Mouse (Mus musculus) layer of hippocampus, adult 2 months (tissue): ENCODE measurements around the gene Rbl1. TPM values are rescaled to one million over a fixed set of nuclear protein-coding genes. Genes with fewer than 3 reads are reported as not detected.

Source experiments
- DNase-seq, 2 experiments: peaks; one replicate each; pipeline ENCODE4 v3.0.0; 2022; ENCODE audit warnings: low spot score in 2 of 2
- H3K27ac ChIP-seq: fragments of 200-600 bp; 2 replicates; pipeline ENCODE4 v1.8.1; 2022
- H3K4me3 ChIP-seq: fragments of 200-600 bp; 2 replicates; pipeline ENCODE4 v1.8.1; 2022; ENCODE audit warnings: mild to moderate bottlenecking
- CTCF ChIP-seq: fragments of 200-600 bp; conservative IDR thresholded peaks from 2 replicates; pipeline ENCODE4 v1.8.1; 2022; ENCODE audit warnings: antibody characterized with exemption, mild to moderate bottlenecking, moderate library complexity
- total RNA-seq, 2 experiments: library from RNA; stranded (reverse); gene quantifications; 2 replicates each; pipeline ENCODE4 v1.2.3; 2021

Rbl1 gene
- total RNA-seq, 2 experiments from 2014 or later = 1.5 to 1.7 TPM

DNA sequence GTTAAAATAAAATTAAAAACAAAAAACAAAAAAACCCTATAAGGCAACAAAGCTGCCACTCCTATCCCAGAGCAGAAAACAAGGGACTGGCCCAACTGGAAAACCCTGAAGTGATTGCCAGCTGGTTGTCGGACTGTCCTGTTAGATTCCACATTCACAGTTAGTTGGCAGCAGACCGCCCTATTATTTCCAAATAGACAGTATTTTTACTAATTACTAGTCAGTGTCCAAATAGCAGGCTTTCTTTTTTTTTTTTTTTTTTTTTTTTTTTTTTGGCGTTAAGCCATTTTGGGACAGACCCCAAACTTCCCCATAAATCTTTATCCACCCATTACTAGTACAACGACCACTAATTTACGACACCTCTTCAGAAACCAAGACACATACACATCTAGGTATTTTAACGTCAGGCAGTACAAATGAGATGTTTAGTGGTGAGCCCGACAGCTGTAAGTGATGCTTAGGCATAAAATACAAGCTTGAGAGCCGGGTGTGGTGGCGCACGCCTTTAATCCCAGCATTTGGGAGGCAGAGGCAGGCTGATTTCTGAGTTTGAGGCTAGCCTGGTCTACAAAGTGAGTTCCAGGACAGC lies 68.7 kb downstream of the Rbl1 start:
- TF ChIP-seq CTCF = no peak
- Histone ChIP-seq H3K27ac (peak overlapping the region; percentile 86), H3K4me3 (peak overlapping the region; percentile 93)
- DNase-seq = no peak

DNA sequence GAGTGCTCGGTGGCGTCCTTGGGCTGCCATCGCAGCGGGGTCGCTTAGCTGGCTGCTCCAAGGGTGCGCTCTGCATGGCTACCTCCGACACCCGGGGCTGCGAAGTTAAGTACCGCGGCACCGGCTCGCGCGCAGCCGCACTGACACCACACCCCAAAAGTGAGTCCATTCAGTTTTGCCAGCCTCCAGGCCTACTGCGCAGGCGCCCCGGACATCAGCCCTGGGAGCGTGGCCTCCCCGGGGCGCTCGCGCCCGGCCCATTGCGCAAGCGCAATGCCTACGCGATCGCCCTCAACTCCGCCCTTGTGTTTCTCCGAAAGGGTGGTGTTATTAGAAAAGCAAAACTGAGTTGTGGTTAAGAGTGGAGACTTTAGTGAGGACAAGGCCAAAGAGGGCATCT lies 69.3 kb downstream of the Rbl1 start, which contains the start of gene Samhd1:
TSS of gene Samhd1 (minus strand) at position 252 of the 400 bp plus-strand sequence.
- peak; percentile 89 to 90 for DNase-seq
- Histone ChIP-seq H3K27ac (peak within 1 kb of the TSS; percentile 86), H3K4me3 (peak within 1 kb of the TSS; percentile 93)
- TF ChIP-seq CTCF = peak; percentile 28; the same call in 1 of the 2 replicates

DNA sequence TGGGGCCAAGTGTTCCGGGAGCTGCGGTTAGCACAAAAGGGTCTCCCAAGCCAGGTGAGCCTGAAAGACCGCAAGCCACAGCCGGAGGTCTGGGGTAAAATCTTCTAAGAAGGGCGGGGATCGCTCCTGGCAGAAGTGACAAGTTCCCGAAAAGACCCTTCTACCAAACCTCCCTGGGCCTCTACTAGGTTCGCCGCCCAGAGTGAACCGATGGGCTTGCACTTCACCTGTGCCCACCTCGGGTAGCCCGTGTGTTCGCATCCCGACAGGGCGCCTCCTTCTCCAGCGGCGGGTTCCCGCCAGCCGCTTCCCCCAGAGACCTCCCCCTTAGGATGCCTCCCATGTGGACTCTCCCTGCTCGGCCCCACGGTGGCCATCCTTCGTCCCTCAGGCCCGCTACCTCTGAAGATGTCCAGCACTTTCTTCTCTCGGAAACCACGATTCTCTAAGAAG lies 69.8 kb downstream of the Rbl1 start:
- TF ChIP-seq CTCF = no peak
- Histone ChIP-seq H3K4me3 (peak overlapping the region; percentile 93), H3K27ac (peak overlapping the region; percentile 86)
- no peak for DNase-seq

DNA sequence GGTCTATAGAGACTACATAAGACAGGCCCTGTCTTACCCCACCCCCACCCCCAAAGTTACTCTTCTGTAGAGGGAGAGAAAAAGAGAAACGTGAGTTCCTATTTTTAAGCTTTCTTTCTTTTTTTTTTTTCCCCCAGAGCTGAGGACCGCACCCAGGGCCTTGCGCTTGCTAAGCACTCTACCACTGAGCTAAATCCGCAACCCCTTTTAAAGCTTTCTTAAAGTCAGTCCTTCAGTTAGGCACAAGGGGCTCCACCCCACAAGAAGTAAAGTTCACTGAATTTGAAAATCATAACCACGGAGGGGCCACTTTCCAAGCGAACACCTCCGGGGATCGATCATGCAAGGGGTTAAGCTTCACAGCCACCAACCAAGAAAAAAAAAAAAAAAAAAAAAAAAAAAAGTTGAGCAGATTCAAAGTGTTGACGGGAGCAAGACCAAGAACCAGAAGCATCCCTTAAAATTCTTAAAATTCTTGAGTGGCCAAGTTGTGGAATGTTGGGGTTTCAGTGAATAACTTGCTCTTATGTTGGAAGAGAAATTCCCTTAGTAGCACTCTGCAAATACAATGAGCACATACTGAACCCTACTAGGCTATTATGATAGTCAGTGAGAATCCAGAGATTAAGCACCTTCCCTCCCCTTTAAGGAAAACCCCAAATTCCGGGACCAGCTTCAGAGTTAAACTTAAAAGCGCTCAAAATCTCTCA lies 70.4 kb downstream of the Rbl1 start:
- peak overlapping the region; percentile 93 for H3K4me3 ChIP-seq
- DNase-seq = no peak
- no peak for TF ChIP-seq CTCF
- H3K27ac ChIP-seq = peak overlapping the region; percentile 86; the same call in 1 of the 2 replicates

DNA sequence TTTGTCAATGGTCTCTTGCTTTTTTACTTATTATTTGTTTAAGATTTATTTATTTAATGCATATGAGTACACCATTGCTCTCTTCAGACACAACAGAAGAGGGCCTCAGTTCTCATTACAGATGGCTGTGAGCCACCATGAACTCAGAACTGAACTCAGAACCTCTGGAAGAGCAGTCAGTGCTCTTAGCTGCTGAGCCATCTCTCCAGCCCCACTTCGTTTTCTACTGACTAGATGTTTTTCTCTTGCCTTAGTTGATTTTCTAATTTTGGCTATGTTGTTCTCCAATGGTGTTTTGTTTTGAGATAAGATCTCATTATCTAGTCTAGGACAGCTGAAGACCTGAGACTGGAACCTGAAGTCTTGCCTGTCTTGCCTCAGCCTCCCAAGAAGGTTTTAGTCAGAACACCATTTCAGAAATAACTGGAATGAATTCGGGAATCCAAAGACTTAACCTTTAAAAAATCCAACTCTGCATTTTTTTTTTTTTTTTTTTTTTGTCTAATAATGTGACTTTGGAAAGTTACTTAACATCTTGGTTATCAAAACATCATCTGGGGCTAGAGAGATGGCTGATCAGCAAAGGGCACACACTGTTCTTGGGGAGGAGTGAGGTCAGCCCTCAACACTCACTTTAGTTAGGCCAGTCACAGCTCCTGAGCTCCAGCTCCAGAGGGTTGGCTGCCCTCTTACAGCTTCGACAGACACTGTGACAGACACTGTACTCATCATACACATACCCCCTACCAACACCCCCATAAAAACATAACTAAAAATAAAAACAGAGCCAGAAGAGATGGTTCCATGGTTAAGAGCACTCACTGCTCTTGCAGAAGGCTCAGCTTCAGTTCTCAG lies 71.4 kb downstream of the Rbl1 start:
- TF ChIP-seq CTCF = no peak
- no peak overlapping the region for H3K4me3 ChIP-seq
- H3K27ac ChIP-seq = no peak overlapping the region
- no peak for DNase-seq

DNA sequence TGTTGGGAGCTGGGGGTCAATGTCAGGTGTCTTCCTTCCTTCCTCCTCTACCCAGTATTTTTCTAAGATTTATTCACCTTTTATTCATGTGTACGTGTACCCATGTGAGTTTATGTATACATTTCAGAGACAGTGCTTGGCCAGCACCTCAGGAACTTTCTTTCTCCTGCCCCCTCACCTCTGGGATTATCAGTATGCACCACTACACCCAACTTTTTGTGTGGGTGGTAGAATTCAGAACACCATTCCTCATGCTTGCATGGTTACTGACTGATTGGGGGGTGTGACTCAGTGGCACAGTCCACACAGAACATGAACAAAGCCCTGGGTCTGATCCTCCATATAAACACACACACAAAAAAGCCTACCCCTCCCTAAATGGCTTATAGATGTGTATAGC lies 72.2 kb downstream of the Rbl1 start:
- H3K4me3 ChIP-seq = no peak overlapping the region
- H3K27ac ChIP-seq = no peak overlapping the region
- no peak for DNase-seq
- TF ChIP-seq CTCF = no peak

DNA sequence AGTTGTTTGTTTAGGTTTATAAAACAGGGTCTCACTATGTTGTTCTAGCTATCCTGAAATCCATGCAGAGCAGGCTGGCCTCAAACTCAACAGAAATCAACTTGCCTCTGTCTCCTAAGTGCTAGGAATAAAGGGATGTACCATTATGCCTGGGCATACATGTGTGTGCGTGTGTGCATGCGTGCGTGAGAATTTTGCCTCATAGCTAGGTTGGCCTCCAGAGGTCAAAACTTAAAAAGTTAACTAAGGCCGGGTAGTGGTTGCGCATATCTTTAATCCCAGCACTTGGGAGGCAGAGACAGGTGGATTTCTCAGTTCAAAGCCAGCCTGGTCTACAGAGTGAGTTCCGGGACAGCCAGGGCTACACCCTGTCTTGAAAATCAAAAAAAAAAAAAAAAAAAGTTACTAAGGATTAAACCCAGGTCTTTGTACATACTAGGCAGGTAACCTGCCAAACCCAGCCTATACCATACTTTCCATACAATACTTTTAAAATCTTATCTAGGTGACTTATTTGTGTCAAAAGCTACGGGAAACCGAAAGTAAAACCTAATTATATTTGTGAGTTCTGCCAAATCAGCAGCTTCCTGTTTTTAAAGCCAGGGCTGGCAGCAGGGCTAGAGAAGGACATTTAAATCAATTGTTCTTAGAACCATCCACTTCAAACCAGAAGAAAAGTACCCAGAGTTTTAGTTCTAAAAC lies 73.4 kb downstream of the Rbl1 start:
- no peak for TF ChIP-seq CTCF
- no peak overlapping the region for H3K4me3 ChIP-seq
- H3K27ac ChIP-seq = peak overlapping the region; percentile 4; the same call in 1 of the 2 replicates
- DNase-seq = no peak

DNA sequence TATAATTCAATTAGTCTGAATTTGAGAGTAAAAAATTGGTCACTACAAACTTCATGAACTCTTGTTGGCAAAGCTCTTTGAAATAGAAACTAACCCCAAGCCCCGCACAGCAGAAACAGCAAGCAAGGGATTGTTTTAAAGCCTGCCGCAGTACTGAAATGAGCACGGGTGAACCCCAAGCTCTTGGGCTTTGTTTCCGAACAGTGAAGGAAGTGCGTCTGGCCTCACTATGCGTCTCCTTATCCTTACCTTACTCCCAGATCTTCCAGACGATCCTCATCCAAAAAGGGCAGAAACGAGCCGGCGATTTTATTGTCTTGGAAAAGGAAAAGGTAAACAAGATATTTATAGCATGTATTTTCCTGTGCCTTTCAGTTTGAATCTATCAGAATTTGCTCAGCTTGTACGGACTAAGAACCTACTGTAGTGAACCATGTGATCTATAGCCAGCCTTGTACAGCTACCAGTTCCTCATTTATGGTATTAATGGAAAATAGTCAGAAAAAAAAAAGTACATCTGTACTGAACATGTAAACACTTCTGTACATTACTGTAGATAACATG lies 74.7 kb downstream of the Rbl1 start:
- peak overlapping the region; percentile 28; the same call in 1 of the 2 replicates for H3K27ac ChIP-seq

DNA sequence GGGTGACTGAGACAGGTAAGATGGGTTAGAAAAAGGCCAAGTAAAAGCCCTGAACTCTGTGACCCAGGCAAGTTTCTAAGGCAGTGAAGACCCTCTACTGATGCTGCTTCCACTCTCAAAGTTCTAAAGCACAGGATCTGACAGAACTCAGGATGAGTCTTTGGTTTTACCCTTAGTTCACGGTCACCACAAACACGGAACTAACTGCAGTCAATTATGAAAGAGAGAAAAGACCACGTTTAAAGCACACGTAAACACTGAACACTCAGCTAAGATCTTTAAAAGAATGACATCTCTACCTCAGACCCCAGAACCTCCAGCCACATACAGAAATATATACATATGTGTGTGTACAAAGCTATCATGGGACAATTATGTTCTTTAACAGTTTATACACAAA lies 75.2 kb downstream of the Rbl1 start:
- TF ChIP-seq CTCF = no peak
- Histone ChIP-seq H3K4me3 (no peak overlapping the region), H3K27ac (no peak overlapping the region)
- DNase-seq = no peak

More for the DNA sequence above, 74.7 kb downstream of the Rbl1 start:
- no peak for TF ChIP-seq CTCF
- no peak for DNase-seq
- H3K4me3 ChIP-seq = no peak overlapping the region

DNA sequence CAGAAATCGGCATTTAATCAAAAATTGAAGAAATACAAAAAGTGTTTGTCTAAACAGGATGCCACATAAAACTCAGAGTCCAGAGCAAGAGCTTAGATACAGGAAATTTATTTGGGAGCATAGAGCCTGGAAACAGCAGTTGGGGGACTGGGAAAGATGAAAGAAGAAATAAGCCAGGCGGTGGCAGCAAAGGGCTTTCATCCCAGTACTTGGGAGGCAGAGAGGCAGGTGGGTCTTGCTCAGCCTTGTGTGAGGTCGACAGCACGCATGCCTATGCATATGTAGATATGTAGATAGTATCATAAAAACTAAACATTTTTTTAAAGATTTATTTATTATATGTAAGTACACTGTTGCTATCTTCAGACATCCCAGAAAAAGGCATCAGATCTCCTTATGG lies 76.3 kb downstream of the Rbl1 start:
- TF ChIP-seq CTCF = peak; percentile 70
- Histone ChIP-seq H3K4me3 (no peak overlapping the region), H3K27ac (no peak overlapping the region)
- DNase-seq = peak in 1 of 2 experiments; percentile 34

DNA sequence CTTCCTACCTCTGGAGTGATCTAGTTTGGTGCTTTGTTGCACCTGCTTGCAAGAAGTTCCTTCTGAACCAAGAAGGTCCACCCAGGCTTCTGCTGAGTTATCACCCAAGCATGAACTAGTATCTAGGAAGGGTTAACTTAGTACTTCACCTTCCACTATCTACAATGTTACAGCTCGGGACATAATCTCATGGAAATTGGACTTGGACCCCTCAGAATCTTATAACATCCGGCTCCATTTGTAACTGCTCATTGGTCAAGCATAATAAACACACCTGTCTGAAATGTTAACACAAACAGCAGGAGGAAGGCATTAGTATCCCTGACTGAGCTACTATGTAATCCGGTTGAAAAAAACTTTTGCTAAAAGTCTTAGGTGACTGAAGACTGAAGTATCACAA lies 77.0 kb downstream of the Rbl1 start:
- Histone ChIP-seq H3K27ac (no peak overlapping the region), H3K4me3 (no peak overlapping the region)
- no peak for TF ChIP-seq CTCF
- DNase-seq = no peak

DNA sequence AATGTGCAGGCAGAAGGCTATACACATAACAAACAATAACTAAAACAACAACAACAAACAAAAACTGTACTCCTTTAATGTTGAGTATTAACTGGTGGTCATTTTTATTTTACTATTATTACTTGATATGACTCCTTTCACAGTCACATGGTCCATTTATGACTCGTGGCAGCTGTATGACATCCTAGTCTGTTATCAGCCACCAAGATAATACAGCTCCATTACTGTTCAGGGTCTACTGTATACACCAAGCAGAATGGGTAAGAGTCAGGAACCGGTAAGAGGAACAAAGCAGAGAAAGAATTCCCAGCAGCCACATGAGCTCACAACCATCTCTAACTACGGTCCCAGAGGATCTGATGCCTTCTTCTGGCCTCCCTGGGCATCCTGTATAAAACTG lies 79.1 kb downstream of the Rbl1 start:
- no peak overlapping the region for H3K27ac ChIP-seq
- DNase-seq = no peak
- TF ChIP-seq CTCF = no peak
- H3K4me3 ChIP-seq = no peak overlapping the region
